Mouse (Mus musculus) ovary, postnatal 10 days (tissue): ENCODE measurements at regions not wholly inside any gene's neighbourhood (a gene's known extent, or its start where the extent isn't known, plus 50 kb on each side); places are given as distances from the start of the nearest gene placed in this dataset.

ENCODE experiments used
- DNase-seq: peaks from one replicate; pipeline ENCODE4 v3.0.0; 2022; ENCODE audit warnings: low spot score

- DNase-seq: no peak
These were observed 585.0 kb upstream of the Cdh11 start for GRCm38 (mm10) chr8:103370394-103370793.

- no peak for DNase-seq
These were observed 587.6 kb upstream of the Cdh11 start for GRCm38 (mm10) chr8:103373007-103373406.

DNA sequence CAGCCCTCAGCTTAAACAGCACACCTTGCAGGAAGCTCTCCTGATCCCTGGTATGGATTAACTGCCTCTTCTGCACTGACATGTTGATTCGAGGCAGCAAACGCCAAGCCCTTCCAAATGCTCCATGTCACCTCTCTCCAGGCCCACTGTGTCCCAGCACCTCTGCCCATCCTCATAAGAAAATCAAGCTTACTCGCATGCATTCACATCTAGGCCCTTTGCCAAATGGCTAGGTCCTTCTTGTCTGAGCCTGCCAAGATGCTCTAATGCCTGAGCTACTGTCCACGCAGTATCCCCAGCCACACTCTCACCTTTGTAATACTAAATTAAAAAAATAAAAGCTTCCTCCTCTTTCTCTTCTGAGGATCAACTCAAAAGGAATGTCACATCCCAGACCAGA is 588.7 kb upstream of the Cdh11 start:
- DNase-seq: no peak

DNA sequence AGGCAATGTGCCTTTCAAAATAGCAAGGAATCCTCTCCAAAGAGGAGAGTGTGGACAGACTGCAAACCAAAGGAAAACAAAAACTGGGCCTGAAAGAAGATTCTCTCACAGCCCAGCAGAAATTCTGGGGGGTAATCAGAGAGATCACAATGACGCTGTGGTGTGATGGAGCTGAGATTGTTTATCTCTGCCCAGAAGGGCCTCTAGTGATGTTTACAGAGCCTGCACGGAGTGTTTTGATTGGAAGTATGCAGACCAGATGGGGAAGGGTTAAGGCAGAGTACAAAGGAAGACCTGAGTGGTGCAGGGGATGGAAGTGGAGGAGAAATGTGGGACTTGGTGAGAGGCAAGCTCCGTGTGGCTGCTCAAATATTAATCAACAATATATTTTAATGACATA is 593.1 kb upstream of the Cdh11 start:
- no peak for DNase-seq

DNA sequence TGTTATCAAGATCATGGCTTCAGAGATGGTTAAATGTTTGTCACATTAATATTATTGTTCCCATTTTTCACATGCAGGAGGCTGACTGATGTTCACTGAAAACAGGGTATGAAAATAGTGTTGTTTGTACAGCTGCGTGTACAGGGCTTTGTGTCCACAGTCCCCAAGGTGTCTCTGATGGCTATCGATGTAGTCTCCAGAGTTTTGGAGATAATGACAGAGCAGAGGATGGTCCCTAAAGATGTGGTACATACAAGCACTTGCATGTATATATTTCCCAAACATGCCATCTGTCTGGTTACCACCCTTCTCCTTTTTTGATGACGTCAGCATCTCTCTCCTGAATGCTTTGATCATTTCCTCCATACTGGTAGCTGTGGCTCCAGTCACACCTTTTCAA is 596.1 kb upstream of the Cdh11 start:
- DNase-seq: no peak

DNA sequence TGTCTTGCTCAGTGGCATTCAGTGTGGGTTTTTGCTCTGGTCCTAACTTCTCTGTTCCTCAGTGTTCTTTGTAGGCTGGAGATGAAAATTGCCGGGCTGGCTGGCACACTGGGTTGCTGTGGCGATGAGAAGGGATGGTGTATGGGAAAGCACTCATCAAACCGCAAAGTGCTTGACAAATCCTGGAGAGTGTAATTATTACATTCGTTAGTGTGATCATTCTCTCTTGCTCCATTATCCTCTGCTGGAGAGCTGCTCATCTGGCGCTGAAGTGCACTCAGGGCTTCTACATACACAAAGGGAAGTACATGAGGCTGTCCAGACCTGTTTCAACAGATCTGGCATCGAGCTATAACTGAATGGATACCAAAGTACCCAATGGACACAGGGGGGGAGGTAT is 605.9 kb upstream of the Cdh11 start:
- DNase-seq: no peak

- DNase-seq: no peak
These were observed 609.9 kb upstream of the Cdh11 start for GRCm38 (mm10) chr8:103395316-103395715.

DNA sequence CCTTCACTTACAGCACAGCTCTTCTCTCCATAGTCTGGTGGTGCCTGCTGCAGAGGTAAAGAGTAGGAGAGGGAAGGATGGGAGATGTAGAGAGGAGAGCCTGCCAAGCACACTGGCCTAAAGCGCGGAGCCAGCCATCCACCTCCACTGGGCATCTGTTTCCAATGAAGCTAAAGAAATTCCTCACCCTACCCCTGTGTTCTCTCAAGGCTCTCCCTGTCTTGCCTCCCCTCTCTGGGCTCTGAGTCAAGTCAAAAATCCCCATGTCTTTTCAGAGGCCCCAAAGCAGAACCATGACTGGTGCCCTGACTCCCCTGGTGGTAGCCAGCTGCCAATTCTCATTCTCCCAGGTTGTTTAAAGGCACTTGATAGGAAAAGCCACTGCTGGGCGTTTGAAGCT is 612.7 kb upstream of the Cdh11 start:
- DNase-seq: no peak

DNA sequence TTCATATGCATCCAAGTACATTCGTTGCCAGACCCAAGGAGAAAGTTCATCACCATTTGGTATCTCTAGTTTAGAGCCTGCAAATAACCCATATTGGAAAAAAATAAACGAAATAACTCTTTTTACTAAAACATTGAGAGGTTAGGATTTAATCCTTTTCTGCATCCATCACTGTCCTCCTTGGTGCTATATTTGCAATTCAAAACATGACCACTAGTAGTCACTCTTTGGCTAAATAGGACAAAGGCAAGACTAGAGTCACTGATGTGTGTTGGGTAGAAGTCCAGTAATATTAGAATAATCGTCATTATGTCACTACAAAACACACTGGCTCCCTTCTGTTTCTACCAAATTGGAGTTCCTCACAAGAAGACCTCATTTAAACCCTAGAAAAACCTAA is 614.0 kb upstream of the Cdh11 start:
- no peak for DNase-seq

DNA sequence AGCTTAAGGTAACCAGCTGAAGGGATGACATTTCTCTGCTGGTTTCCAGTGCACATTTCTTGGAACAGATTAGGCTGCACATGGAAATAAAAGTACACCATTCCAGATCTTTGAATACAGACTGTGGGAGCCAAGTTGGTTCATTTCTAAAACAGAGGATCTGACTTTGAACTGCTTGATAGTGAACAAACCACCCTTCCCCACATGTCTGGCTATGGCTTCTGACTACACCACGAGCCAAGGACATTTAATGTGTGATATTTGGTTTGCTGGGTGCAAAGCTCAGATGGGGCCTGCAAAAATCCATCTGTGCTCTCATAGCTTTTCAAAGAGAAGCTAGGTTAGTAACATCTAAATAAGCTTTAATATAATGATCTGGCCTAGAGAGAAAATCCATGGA is 614.7 kb upstream of the Cdh11 start:
- DNase-seq: no peak

DNA sequence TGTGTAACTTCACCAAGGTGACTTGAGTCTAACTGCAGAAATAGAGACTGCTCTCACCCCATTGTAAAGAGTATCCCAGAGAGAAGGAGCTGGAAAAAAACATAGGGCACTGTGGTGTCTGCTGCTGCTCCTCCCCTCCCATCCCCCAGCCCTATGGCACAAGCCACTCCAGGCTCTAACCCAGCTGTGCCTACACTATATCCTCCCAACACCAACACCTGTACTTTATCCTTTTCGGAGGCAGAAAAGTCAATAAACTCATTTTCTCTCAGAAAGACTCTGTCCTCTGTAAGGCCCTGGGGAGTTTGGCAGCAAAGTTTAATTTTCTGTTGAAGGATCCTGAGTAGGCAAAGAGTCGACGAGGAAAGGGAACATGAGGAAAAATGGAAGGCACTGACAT is 617.3 kb upstream of the Cdh11 start:
- no peak for DNase-seq

DNA sequence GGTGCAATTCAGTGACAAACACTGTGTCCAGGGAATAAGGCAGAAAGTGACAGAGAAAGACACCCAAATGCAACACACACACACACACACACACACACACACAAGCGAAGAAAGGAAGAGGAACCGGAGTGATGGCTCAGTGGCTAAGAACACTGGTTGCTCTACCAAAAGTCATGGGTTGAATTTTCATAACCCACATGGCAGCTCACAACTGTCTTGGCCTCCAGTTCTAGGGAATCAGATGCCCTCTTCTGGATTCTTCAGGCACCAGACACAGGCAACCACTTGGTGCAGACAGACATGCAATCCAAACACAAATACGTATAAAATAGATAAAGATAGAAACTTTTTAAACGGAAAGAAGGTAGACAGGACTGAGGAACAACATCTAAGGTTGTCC is 618.4 kb upstream of the Cdh11 start:
- no peak for DNase-seq

DNA sequence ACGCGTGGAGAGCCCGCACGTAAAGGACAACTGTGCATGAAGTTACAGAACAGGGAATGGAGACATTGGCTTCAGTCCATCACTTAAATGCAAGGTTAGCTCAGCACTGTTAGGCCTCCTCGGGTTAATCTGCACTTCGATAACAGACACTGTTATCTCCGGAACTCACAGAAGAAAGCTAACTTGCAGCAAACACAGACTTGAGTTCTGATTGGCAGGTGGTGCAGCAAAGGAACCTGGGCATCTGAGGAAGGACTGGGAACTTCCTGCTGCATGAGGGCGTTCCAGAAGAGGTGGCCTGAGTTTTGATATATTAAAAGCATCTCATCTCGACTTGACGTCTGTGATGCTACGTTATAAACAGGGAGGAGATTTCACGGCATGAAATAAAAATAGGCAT is 620.3 kb upstream of the Cdh11 start:
- DNase-seq: no peak

DNA sequence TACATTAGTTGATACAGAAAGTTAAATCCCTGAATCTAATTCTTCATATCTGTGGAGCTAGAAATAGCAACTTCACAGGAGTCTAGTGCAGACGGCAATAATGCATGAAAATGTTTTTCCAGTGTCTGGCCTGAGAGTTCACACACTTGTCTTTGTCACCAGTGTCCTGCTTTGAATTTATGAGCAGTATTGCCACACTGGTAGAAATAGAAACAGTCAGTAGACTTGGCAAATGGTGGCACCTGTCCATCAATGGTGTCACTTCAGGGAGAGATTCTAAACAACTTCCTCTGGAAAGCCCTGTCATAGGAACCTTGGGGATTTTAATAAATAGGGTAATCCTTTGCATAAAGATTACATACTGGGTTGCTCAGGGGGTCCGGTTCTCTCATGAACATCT is 621.5 kb upstream of the Cdh11 start:
- no peak for DNase-seq

- DNase-seq: no peak
These were observed 622.2 kb upstream of the Cdh11 start for GRCm38 (mm10) chr8:103407631-103408030.

GRCm38 (mm10) chr8:103408411-103408810 is 623.0 kb upstream of the Cdh11 start:
- DNase-seq: no peak

DNA sequence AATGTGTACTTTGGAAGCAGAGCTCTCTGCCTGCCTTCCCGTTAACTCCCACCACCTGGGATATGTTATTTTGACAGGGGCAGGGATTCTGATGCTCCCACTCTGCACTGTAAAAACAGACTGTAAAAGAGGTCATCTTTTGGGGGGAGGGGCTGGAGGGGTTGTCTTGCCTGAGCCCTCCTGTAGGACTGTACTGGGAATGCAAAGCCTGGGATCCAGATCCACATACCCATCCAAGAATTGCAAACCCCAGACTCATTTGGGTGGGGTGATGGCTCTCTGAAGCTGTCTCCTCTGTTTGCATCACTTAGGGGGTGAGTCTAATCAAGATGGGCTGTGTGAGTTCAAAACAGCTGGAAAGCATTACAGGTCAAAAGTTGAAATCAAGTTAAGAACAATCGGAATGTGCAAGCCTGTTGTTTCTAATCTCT is 623.7 kb upstream of the Cdh11 start:
- DNase-seq: no peak

DNA sequence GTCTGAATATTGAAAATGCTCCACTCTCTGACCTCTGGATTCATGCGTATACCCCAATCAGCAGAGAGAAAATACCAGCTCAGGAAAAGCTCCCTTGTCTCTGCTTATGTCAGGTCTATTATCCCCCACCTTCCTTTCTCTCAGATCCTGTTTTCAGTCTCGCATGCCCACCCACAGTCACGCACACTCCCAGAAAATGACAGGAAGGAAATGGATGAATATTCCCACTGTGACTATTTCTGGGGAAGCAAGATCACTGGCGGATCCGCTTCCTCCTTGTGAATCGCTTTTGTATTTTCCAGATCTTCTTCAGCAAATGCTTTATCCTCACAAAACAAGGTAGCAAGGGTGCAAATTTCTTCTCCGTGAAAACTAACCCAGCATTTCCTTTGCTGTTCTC is 627.3 kb upstream of the Cdh11 start:
- DNase-seq: no peak

DNA sequence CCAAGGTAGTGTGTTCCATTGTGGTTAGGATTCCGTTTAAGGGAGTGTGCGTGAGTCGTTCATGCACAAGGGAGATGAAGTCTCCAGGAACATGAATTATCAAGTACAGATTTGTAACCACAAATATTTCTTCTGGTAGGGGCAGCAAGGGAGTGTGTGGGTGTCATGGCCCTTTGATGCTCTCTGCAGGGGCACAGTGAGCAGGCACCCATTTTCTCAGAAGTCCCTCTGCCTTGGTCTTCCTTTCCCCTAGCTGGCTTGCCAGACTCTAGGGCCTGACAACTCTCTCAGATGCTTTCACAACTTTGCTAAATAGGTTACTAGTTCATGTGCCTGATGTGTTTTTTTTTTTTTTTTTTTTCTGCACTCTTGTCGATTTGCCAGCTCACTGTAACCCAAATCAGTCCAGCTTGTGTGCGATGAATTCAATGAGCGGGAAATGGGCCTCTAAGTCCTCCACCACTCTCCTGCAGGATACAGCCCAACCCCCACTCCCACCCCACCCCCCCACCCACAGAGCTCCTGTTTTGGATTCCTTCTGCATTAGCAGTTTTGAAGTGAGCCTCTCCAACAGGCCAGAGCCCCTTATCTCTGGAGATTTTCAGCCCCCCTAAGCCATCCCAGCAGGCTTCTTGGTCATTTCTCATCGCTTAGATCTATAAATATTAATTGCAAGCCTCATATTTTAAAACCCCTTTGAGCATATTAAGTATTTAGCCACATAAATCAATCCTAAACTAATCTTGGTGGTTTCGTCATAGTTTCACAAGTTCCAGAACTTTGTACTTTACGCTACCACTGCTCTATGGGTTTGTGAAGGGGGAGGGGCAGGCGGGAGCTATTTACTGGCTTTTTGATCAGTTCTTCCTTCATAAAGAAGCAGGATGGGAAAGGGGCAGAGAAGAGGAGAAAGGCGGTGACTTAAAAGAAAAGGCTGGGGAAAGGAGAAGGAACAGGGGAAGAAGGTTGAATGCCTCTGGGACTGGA is 628.4 kb upstream of the Cdh11 start:
- DNase-seq: no peak

DNA sequence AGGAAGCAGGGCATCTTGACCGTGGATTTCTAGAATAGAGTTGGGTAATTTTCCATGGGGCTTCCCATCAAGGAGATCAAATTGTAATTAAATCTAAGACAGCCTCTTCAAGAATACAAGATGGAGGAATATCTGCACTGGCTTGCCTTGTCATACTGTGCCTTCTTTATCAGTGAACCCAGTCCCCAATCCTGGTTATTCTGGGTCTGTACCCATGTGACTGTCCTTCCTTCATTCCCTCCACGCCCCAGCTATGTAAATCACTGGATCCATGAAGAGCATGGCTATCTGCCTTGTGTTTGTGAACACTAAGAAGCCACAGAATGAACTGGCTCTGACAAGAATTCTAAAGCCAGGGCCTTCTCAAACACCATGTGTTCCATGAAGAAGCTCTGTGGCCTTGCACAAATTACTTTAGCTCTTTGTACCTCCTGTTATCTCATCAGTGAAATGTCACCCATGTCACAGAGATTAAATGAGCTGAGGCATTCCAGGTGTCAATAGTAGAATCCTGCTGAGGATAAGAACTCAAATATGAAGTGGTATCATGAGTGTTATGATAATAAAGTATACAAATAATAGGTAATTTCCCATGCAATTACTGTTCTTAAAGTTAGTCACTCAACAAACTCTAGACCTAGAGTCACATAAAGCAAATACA is 637.0 kb upstream of the Cdh11 start:
- DNase-seq: no peak

DNA sequence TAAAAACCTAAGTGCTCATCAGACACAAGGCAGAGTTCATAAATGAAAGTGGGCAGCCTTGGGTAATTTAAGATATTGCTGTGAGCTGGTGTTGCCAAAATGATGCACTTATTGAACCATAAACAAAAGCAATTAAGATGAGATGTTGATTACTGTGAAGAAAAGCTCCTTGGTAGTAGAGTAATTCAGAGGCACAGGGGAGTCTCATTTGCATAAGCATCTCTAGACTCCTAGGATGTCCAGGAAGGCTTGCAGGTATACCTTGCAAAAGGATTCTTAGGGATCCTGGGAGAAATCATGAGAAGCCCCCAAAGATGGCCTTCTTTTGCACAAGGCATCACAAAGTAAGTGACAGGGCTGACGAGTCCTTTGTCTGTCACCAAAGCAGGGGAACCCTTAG is 640.5 kb upstream of the Cdh11 start:
- no peak for DNase-seq

GRCm38 (mm10) chr8:103430874-103431492 is 645.5 kb upstream of the Cdh11 start:
- DNase-seq: no peak

GRCm38 (mm10) chr8:103433532-103434105 is 648.2 kb upstream of the Cdh11 start:
- DNase-seq: no peak
